Mouse (Mus musculus): Measurements from ENCODE around the gene Nsd2. TPM values are rescaled to one million over a fixed set of nuclear protein-coding genes. Genes with fewer than 3 reads are reported as not detected.
"Not testable (repeated sequence)": the region's sequence is repeated elsewhere in the genome, so short reads cannot be mapped to it uniquely, and the experiment has no call there.

The Nsd2 gene
- polyA plus RNA-seq, 1 experiment from 2014 or later, result 40.0 TPM

DNA sequence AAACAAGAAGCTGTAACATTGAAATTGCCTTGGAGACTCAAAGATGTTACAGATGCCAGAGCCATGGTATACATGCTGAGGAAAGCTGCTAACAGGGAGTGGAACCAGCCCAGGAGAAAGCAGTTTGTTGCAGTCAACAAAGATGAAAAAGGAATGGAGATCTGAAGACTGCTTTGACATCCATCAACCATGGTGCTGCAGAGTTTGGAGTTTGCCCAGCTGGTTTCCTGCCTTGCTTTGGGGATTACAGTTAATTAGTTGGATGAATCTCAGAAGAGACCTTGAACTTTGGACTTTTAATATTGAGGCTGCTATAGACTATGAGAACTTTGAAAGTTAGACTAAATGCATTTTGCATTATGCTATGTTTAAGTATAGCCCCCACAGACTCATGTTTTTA, 94.5 kb downstream of the Nsd2 start:
- not testable (repeated sequence) for ATAC-seq

DNA sequence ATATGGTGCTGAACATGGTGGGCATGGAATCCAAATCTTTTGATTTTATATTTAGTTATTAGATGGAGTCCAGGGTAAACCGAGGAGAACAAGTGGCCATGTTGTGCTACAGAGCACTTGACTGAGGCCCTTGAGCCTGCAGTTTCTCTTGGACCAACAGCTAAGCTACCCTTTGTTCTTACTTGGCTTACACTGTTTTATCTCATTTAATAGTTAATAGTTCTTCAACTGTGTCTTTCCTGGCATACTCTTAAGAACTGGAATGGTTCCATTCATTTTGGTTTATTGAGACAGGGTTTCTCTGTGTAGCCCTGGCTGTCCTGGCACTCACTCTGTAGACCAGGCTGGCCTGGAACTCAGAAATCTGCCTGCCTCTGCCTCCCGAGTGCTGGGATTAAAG, 96.1 kb downstream of the Nsd2 start:
- ATAC-seq; H3K9ac ChIP-seq; H3K27me3 ChIP-seq (replicated peaks); H3K4me2 ChIP-seq; H3K4me1 ChIP-seq; H3K4me3 ChIP-seq; H3K9me3 ChIP-seq (replicated peaks); H3K27ac ChIP-seq: not testable (repeated sequence)
- H3K36me3 ChIP-seq, result peaks cover 83% of the 10 kb centered on the region
- 88% methylated on average over 2 of the region's 2 CpGs for WGBS (ENCODE audit: insufficient replicate concordance)

More for the DNA sequence above, 94.5 kb downstream of the Nsd2 start:
- H3K4me3 ChIP-seq; H3K4me2 ChIP-seq; H3K9ac ChIP-seq; H3K4me1 ChIP-seq; H3K27me3 ChIP-seq (replicated peaks); H3K9me3 ChIP-seq (replicated peaks); H3K27ac ChIP-seq: not testable (repeated sequence)
- H3K36me3 ChIP-seq, result peaks cover 67% of the 10 kb centered on the region

DNA sequence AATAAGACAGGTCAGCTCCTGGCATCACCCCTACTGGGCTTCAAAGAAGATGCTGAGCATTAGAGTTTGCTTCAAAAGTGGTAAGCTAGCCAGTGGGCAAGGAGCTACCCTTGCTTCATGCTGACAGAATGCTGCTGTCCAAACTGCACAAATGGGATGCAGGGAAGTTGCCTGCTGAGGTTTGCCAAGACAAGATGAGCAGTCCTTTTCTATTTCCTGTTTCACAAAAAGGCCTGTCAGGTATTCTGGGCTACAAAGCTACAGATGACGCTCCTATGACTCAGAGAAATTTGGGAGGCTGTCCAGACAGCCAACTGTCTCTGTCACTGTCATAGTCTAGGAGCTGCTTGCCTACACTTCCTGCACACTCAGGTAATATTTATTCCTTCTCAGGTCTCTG, 98.9 kb downstream of the Nsd2 start:
- no peaks in the 10 kb centered on the region for H3K27me3 ChIP-seq (replicated peaks)
- no peak overlapping the region for H3K4me3 ChIP-seq
- H3K27ac ChIP-seq, result no peak overlapping the region
- ATAC-seq, result no peak
- peaks cover 81% of the 10 kb centered on the region for H3K36me3 ChIP-seq
- no peaks in the 10 kb centered on the region for H3K9me3 ChIP-seq (replicated peaks)
- peaks cover 12% of the 10 kb centered on the region; the same call in 1 of the 2 replicates for H3K4me1 ChIP-seq
- no peak overlapping the region for H3K9ac ChIP-seq
- 86% methylated on average over 1 of the region's 1 CpGs for WGBS (ENCODE audit: insufficient replicate concordance)
- H3K4me2 ChIP-seq, result no peak overlapping the region

DNA sequence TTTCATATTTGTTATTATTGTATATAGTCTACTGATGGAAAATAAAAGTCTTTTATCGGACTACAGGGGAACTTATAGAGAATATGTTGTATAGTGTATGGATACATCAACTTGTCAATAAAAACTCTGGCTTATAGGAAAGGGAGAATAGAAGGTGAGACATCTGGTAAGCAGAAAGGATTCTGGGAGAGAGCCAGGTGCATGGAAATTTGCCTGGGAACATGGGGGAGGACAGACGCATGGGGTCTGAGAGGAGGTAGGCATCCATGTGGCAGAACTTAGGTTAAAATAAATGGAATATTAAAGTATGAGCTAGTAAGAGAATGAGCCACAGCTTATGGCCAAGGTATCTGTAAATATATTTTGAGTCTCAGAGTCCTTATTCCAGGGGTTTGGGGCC, 99.5 kb downstream of the Nsd2 start:
- Histone ChIP-seq H3K4me2 (no peak overlapping the region), H3K4me3 (no peak overlapping the region), H3K9me3 (replicated peaks) (no peaks in the 10 kb centered on the region), H3K27ac (no peak overlapping the region), H3K4me1 (peaks cover 12% of the 10 kb centered on the region; the same call in 1 of the 2 replicates), H3K27me3 (replicated peaks) (no peaks in the 10 kb centered on the region), H3K9ac (no peak overlapping the region), H3K36me3 (peaks cover 77% of the 10 kb centered on the region)
- 86% methylated on average over 2 of the region's 2 CpGs for WGBS (ENCODE audit: insufficient replicate concordance)
- ATAC-seq, result no peak

DNA sequence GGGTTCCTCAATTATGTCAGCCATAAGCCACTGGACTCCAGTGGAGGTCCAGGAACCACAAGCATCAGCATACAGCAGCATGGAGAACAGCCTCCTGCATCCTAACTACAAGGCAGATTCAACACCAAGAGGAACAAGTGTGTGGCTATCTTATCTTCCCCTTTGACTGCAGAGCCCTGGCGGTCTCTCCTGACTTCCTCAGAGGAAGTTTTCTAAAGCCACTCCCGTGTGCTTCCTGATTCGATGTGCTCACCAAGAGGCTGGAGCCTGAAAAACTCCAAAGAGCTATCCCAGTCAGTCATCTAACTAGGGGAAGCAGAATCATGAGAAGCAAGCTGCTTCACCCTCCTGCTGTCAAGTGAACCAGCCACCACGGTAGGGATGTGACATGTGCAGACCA, 100.4 kb downstream of the Nsd2 start:
- H3K4me1 ChIP-seq, result peaks cover 12% of the 10 kb centered on the region; the same call in 1 of the 2 replicates
- WGBS (ENCODE audit: insufficient replicate concordance), result 22% methylated on average over 4 of the region's 4 CpGs
- H3K27me3 ChIP-seq (replicated peaks), result no peaks in the 10 kb centered on the region
- no peak overlapping the region for H3K27ac ChIP-seq
- no peaks in the 10 kb centered on the region for H3K9me3 ChIP-seq (replicated peaks)
- H3K4me3 ChIP-seq, result no peak overlapping the region
- no peak overlapping the region for H3K9ac ChIP-seq
- peaks cover 70% of the 10 kb centered on the region for H3K36me3 ChIP-seq
- H3K4me2 ChIP-seq, result no peak overlapping the region
- ATAC-seq, result no peak

DNA sequence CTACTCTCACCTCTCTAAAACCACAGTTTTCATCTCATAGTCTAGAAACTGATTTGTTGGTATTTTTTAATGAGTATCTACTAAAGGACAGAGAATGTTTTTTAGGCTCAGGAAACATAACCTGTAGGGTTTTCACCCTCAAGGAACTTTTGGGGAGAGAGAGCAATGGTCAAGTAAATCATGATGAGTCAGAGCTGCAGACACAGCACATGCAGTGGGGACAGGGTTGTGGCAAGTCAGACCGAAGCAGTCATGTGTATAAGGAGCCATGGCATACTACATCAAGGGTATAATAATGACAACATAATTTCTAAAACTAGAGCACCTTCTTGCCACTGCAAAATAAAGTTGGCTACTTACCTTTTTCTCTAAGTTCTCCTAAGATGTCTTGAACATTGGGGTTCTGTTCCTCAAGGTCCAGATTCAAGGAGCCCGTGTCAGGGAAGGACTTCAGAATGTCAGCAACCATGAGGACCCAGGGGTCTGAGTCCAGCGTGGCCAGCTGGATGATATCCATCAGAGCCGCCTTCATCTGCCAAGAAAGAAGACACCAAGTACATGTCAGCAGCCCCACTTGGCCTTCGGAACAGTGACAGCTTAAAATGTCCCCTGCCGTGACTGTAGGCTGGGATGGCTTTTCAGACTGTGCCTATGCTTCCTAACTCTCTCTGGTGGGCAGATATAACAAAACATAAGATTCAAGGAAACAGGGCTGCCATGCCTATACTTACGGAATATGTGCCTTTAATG, 101.1 kb downstream of the Nsd2 start:
- ATAC-seq, result no peak
- H3K9ac ChIP-seq, result no peak overlapping the region
- H3K4me3 ChIP-seq, result no peak overlapping the region
- H3K9me3 ChIP-seq (replicated peaks), result no peaks in the 10 kb centered on the region
- H3K27ac ChIP-seq, result no peak overlapping the region
- H3K4me1 ChIP-seq, result peaks cover 12% of the 10 kb centered on the region; the same call in 1 of the 2 replicates
- H3K36me3 ChIP-seq, result peaks cover 70% of the 10 kb centered on the region
- no peak overlapping the region for H3K4me2 ChIP-seq
- 80% methylated on average over 7 of the region's 7 CpGs for WGBS (ENCODE audit: insufficient replicate concordance)
- H3K27me3 ChIP-seq (replicated peaks), result no peaks in the 10 kb centered on the region

GRCm38 (mm10) chr5:33922566-33922965, 102.0 kb downstream of the Nsd2 start:
- H3K4me3 ChIP-seq, result no peak overlapping the region
- no peak overlapping the region for H3K9ac ChIP-seq
- H3K27me3 ChIP-seq (replicated peaks), result no peaks in the 10 kb centered on the region
- H3K36me3 ChIP-seq, result peaks cover 71% of the 10 kb centered on the region
- no peak for ATAC-seq
- H3K9me3 ChIP-seq (replicated peaks), result no peaks in the 10 kb centered on the region
- WGBS (ENCODE audit: insufficient replicate concordance), result 65% methylated on average over 2 of the region's 2 CpGs
- peaks cover 12% of the 10 kb centered on the region; the same call in 1 of the 2 replicates for H3K4me1 ChIP-seq
- no peak overlapping the region for H3K4me2 ChIP-seq
- no peak overlapping the region for H3K27ac ChIP-seq

- ATAC-seq, result no peak
- peaks cover 70% of the 10 kb centered on the region for H3K36me3 ChIP-seq
- no peaks in the 10 kb centered on the region for H3K27me3 ChIP-seq (replicated peaks)
These were observed 105.6 kb downstream of the Nsd2 start for GRCm38 (mm10) chr5:33926170-33926569.

DNA sequence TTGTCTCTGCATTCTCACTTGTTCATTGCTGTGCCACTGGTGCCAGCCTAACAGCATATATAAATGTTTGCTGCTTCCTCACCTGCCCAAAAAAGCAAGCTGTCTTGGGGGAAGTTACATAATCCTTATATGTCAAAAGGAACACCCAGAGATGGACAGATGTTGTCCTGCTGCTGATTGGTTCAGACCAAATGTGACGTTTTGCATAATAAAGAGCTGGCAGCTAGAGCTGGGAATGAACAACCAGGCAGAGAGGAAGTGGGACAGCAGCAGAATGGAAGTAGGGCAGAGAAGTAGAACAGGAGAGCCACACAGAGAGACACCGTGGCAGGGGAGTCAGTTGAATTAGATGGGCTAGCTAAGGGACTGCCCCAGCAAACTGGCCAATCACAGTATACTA, 111.9 kb downstream of the Nsd2 start:
- WGBS (ENCODE audit: insufficient replicate concordance), result 61% methylated on average over 2 of the region's 2 CpGs
- H3K4me2 ChIP-seq, result no peak overlapping the region
- H3K4me1 ChIP-seq, result peaks cover 36% of the 10 kb centered on the region
- H3K9me3 ChIP-seq (replicated peaks), result peaks cover 7% of the 10 kb centered on the region; the same call in 1 of the 2 replicates
- ATAC-seq, result no peak
- no peak overlapping the region for H3K4me3 ChIP-seq
- H3K27me3 ChIP-seq (replicated peaks), result no peaks in the 10 kb centered on the region
- H3K27ac ChIP-seq, result no peak overlapping the region
- H3K9ac ChIP-seq, result no peak overlapping the region
- peaks cover 47% of the 10 kb centered on the region for H3K36me3 ChIP-seq

More at GRCm38 (mm10) chr5:33926170-33926569, 105.6 kb downstream of the Nsd2 start:
- Histone ChIP-seq H3K9ac (no peak overlapping the region), H3K4me1 (peaks cover 10% of the 10 kb centered on the region; the same call in 1 of the 2 replicates), H3K27ac (no peak overlapping the region), H3K9me3 (replicated peaks) (peaks cover 7% of the 10 kb centered on the region; the same call in 1 of the 2 replicates), H3K4me2 (no peak overlapping the region), H3K4me3 (no peak overlapping the region)

GRCm38 (mm10) chr5:33934081-33934480, 113.6 kb downstream of the Nsd2 start:
- Histone ChIP-seq H3K9ac (peak overlapping the region; percentile 95), H3K4me2 (peak overlapping the region; percentile 70), H3K27me3 (replicated peaks) (no peaks in the 10 kb centered on the region), H3K4me3 (peak overlapping the region; percentile 94), H3K27ac (peak overlapping the region; percentile 79), H3K9me3 (replicated peaks) (peaks cover 16% of the 10 kb centered on the region), H3K4me1 (peaks cover 39% of the 10 kb centered on the region), H3K36me3 (peaks cover 49% of the 10 kb centered on the region)
- ATAC-seq, result no peak
- 37% methylated on average over 2 of the region's 2 CpGs for WGBS (ENCODE audit: insufficient replicate concordance)

- H3K9ac ChIP-seq, result peak overlapping the region; percentile 95
- no peak for ATAC-seq
- no peaks in the 10 kb centered on the region for H3K27me3 ChIP-seq (replicated peaks)
- 53% methylated on average over 7 of the region's 7 CpGs for WGBS (ENCODE audit: insufficient replicate concordance)
- peak overlapping the region; percentile 70 for H3K4me2 ChIP-seq
- H3K9me3 ChIP-seq (replicated peaks), result peaks cover 12% of the 10 kb centered on the region
- peak overlapping the region; percentile 94 for H3K4me3 ChIP-seq
- H3K36me3 ChIP-seq, result peaks cover 49% of the 10 kb centered on the region
- H3K4me1 ChIP-seq, result peaks cover 39% of the 10 kb centered on the region
- H3K27ac ChIP-seq, result peak overlapping the region; percentile 79
These were observed 114.4 kb downstream of the Nsd2 start for GRCm38 (mm10) chr5:33934877-33935276.

DNA sequence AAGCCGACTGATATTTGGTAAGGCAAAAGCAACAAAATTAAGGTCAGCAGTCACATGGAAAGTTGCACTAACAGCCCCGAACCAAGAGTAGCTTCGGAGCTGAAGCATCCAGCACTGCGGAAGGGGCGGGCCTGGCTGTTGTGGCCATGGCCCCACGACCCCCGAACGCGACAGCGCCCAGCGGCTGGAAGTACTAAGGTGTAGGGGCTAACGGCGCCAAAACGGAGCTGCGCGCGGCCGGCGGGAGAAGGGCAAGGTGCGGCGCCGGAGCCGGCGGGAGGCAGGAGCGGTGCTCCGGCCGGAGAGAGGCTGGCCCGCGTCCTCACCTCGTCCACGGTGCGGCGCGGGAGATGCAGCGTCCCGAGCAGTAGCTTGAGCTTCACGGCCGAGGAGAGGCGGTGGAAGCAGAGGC, 115.2 kb downstream of the Nsd2 start:
- peak overlapping the region; percentile 94 for H3K4me3 ChIP-seq
- H3K9ac ChIP-seq, result peak overlapping the region; percentile 95
- H3K27ac ChIP-seq, result peak overlapping the region; percentile 94
- H3K4me2 ChIP-seq, result peak overlapping the region; percentile 70
- no peaks in the 10 kb centered on the region for H3K27me3 ChIP-seq (replicated peaks)
- peaks cover 39% of the 10 kb centered on the region for H3K4me1 ChIP-seq
- H3K36me3 ChIP-seq, result peaks cover 46% of the 10 kb centered on the region
- WGBS (ENCODE audit: insufficient replicate concordance), result 1% methylated on average over 39 of the region's 39 CpGs
- H3K9me3 ChIP-seq (replicated peaks), result peaks cover 17% of the 10 kb centered on the region
- no peak; the same call in 1 of the 2 replicates for ATAC-seq
